ENCODE assay signal across 13 mouse cellular contexts in the genomic region with DNA sequence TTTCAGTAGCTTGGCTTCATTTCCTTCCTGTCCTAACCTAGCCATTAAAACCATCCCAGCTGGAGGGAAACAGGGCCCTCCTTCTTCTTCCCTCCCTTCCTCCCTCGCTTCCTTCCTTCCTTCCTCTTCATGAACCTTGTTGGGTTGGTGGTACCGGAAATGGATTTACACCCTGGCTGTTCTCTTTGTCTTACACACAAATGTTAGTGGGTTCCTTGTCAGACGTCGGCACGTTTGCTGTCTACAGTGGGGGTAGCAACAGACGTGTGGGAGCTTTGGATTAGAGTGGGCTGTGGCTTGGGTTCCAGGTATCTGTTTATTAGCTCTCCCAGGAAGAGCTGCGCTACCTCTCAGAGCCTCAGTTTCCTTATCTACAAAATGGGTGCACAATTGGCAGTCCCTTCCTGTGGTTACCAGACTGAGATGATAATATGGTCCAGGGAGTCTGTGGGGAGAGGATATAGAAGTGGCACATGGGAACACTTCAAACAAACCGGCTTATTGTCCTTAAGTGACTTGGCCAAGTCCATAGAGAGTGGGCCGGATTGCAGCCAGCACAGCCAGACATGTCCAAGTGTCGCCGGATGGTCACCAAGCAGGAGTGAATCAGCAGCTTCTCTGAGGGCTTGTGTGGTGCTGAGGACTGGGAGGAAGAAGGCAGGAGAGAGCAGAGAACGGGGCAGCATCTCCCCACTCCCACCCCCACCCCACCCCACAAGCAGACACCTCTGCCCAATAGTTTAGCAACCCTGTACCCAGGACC. TPM values are rescaled to one million over a fixed set of nuclear protein-coding genes. Genes with fewer than 3 reads are reported as not detected.
DNase-seq lines count a peak whose midpoint lies in the region; ATAC-seq lines count a peak whose summit lies in the region.
"Had no signal": no experiment of that assay in that cellular context is flagged by ENCODE, and none has a peak within 500 bp of the region (broad histone marks: within the 10 kb centered on the region; RNA-seq: fewer than 3 reads in every experiment).

No protein-coding gene starts in this region.

- peak overlapping the region; percentile 58 for H3K4me2 ChIP-seq in hindbrain, embryonic 16.5 days (ENCODE audit: low read length)
- no peak overlapping the region for H3K4me2 ChIP-seq in hindbrain, embryonic 11.5 days (replicated peaks; ENCODE audit: low read depth, low read length)
- H3K4me2 ChIP-seq in midbrain, embryonic 11.5 days = no peak overlapping the region
- no peak overlapping the region; the same call in 1 of the 2 replicates for H3K4me2 ChIP-seq in midbrain, embryonic 15.5 days
- H3K4me2 ChIP-seq in limb, embryonic 12.5 days = peak overlapping the region; percentile 76
- H3K4me2 ChIP-seq in stomach, embryonic 15.5 days = peak overlapping the region; percentile 68

- no peak overlapping the region for H3K9ac ChIP-seq in hindbrain, embryonic 16.5 days (ENCODE audit: low read depth, low read length)
- no peak overlapping the region for H3K9ac ChIP-seq in hindbrain, embryonic 11.5 days (ENCODE audit: low read depth, low read length)
- H3K9ac ChIP-seq in midbrain, embryonic 11.5 days (ENCODE audit: low read length) = no peak overlapping the region
- H3K9ac ChIP-seq in midbrain, embryonic 15.5 days = no peak overlapping the region
- no peak overlapping the region for H3K9ac ChIP-seq in limb, embryonic 12.5 days (replicated peaks)
- H3K9ac ChIP-seq in stomach, embryonic 15.5 days = no peak overlapping the region

- DNase-seq in hindbrain, embryonic 11.5 days (ENCODE audit: low spot score) = no peak
- peak; percentile 49 for DNase-seq in midbrain, embryonic 11.5 days (ENCODE audit: low spot score, missing footprints)
- no peak for DNase-seq in spleen, postnatal 36 days (ENCODE audit: low spot score in 2 of 2)
- DNase-seq: layer of hippocampus, adult 9-11 months; thymus, adult 2 months had no signal

- no peak for ATAC-seq in hindbrain, embryonic 16.5 days
- no peak for ATAC-seq in hindbrain, embryonic 11.5 days (ENCODE audit: low FRiP score)
- ATAC-seq in midbrain, embryonic 11.5 days (ENCODE audit: low FRiP score) = no peak
- ATAC-seq in midbrain, embryonic 15.5 days (replicated peaks) = no peak
- ATAC-seq in limb, embryonic 12.5 days (ENCODE audit: insufficient number of reproducible peaks, insufficient read depth, low FRiP score, low TSS enrichment, low read depth) = no peak
- ATAC-seq in stomach, embryonic 15.5 days (ENCODE audit: insufficient read depth, low FRiP score, low read depth) = no peak
- ATAC-seq in erythroid progenitor cell, adult 5-6 weeks (replicated peaks; ENCODE audit: low FRiP score, poor library complexity, severe bottlenecking) = no peak

- H3K36me3 ChIP-seq in hindbrain, embryonic 16.5 days (ENCODE audit: control insufficient read depth, insufficient read depth, low read length) = no peaks in the 10 kb centered on the region
- no peaks in the 10 kb centered on the region for H3K36me3 ChIP-seq in hindbrain, embryonic 11.5 days (ENCODE audit: control insufficient read depth, insufficient read depth, low read length)
- H3K36me3 ChIP-seq in midbrain, embryonic 11.5 days (ENCODE audit: control insufficient read depth, insufficient read depth, low read length) = no peaks in the 10 kb centered on the region
- no peaks in the 10 kb centered on the region for H3K36me3 ChIP-seq in midbrain, embryonic 15.5 days (replicated peaks)
- H3K36me3 ChIP-seq in limb, embryonic 12.5 days = no peaks in the 10 kb centered on the region
- H3K36me3 ChIP-seq in stomach, embryonic 15.5 days = no peaks in the 10 kb centered on the region

- 85% methylated on average over 11 of the region's 12 CpGs for WGBS in hindbrain, embryonic 16.5 days
- 85% methylated on average over 12 of the region's 12 CpGs for WGBS in hindbrain, embryonic 11.5 days
- WGBS in midbrain, embryonic 11.5 days = 86% methylated on average over 12 of the region's 12 CpGs
- WGBS in midbrain, embryonic 15.5 days = 83% methylated on average over 12 of the region's 12 CpGs
- WGBS in limb, embryonic 12.5 days = 81% methylated on average over 12 of the region's 12 CpGs
- 80% methylated on average over 12 of the region's 12 CpGs for WGBS in stomach, embryonic 15.5 days

- H3K9me3 ChIP-seq in hindbrain, embryonic 16.5 days (ENCODE audit: control insufficient read depth, low read length) = no peaks in the 10 kb centered on the region
- H3K9me3 ChIP-seq in hindbrain, embryonic 11.5 days (ENCODE audit: control insufficient read depth, low read length) = no peaks in the 10 kb centered on the region
- H3K9me3 ChIP-seq in midbrain, embryonic 11.5 days (ENCODE audit: control insufficient read depth, low read length) = no peaks in the 10 kb centered on the region
- H3K9me3 ChIP-seq in midbrain, embryonic 15.5 days = no peaks in the 10 kb centered on the region
- H3K9me3 ChIP-seq in limb, embryonic 12.5 days = no peaks in the 10 kb centered on the region
- no peaks in the 10 kb centered on the region for H3K9me3 ChIP-seq in stomach, embryonic 15.5 days
- H3K9me3 ChIP-seq: forebrain, embryonic 13.5 days had no signal

- H3K27me3 ChIP-seq in hindbrain, embryonic 16.5 days (replicated peaks; ENCODE audit: control insufficient read depth, insufficient read depth, low read length) = peaks cover 3% of the 10 kb centered on the region
- H3K27me3 ChIP-seq in hindbrain, embryonic 11.5 days (ENCODE audit: control insufficient read depth, insufficient read depth, low read length) = peaks cover 7% of the 10 kb centered on the region
- H3K27me3 ChIP-seq in midbrain, embryonic 11.5 days (ENCODE audit: control insufficient read depth, insufficient read depth, low read length) = peaks cover 2% of the 10 kb centered on the region
- peaks cover 15% of the 10 kb centered on the region; the same call in 1 of the 2 replicates for H3K27me3 ChIP-seq in midbrain, embryonic 15.5 days (replicated peaks)
- H3K27me3 ChIP-seq in limb, embryonic 12.5 days = peaks cover 36% of the 10 kb centered on the region
- H3K27me3 ChIP-seq in stomach, embryonic 15.5 days (replicated peaks) = no peaks in the 10 kb centered on the region

- H3K27ac ChIP-seq in hindbrain, embryonic 16.5 days (ENCODE audit: low read depth, low read length) = no peak overlapping the region
- H3K27ac ChIP-seq in hindbrain, embryonic 11.5 days (ENCODE audit: low read depth, low read length) = no peak overlapping the region
- no peak overlapping the region for H3K27ac ChIP-seq in midbrain, embryonic 11.5 days (ENCODE audit: low read depth, low read length)
- H3K27ac ChIP-seq in midbrain, embryonic 15.5 days = no peak overlapping the region
- H3K27ac ChIP-seq in limb, embryonic 12.5 days = no peak overlapping the region
- H3K27ac ChIP-seq in stomach, embryonic 15.5 days = peak overlapping the region; percentile 6; the same call in 1 of the 2 replicates
- H3K27ac ChIP-seq: forebrain, embryonic 13.5 days had no signal

- H3K4me3 ChIP-seq in hindbrain, embryonic 16.5 days (ENCODE audit: low read length) = no peak overlapping the region
- H3K4me3 ChIP-seq in hindbrain, embryonic 11.5 days (ENCODE audit: low read depth, low read length) = no peak overlapping the region
- H3K4me3 ChIP-seq in midbrain, embryonic 11.5 days (ENCODE audit: low read depth, low read length) = no peak overlapping the region
- H3K4me3 ChIP-seq in midbrain, embryonic 15.5 days = no peak overlapping the region
- no peak overlapping the region for H3K4me3 ChIP-seq in limb, embryonic 12.5 days (replicated peaks)
- H3K4me3 ChIP-seq in stomach, embryonic 15.5 days (replicated peaks) = no peak overlapping the region

- peaks cover 8% of the 10 kb centered on the region for H3K4me1 ChIP-seq in hindbrain, embryonic 16.5 days (ENCODE audit: control insufficient read depth, insufficient read depth, low read depth, low read length)
- no peaks in the 10 kb centered on the region for H3K4me1 ChIP-seq in hindbrain, embryonic 11.5 days (replicated peaks; ENCODE audit: control insufficient read depth, insufficient read depth, low read length)
- H3K4me1 ChIP-seq in midbrain, embryonic 11.5 days (ENCODE audit: control insufficient read depth, insufficient read depth, low read length) = peaks cover 7% of the 10 kb centered on the region
- peaks cover 9% of the 10 kb centered on the region for H3K4me1 ChIP-seq in midbrain, embryonic 15.5 days
- H3K4me1 ChIP-seq in limb, embryonic 12.5 days (replicated peaks) = peaks cover 11% of the 10 kb centered on the region; the same call in 1 of the 2 replicates
- peaks cover 13% of the 10 kb centered on the region; the same call in 1 of the 2 replicates for H3K4me1 ChIP-seq in stomach, embryonic 15.5 days

RNA-seq across cellular contexts. Expression of a gene that starts 0.9 kb away (rescaled TPM):
- 7.9 and 8.1 TPM in 2 replicates for polyA plus RNA-seq in hindbrain, embryonic 16.5 days (2015; fragmentation: Nextera tagmentation; extraction: Ambion mirVana)
- polyA plus RNA-seq in hindbrain, embryonic 11.5 days (2014; fragmentation: Nextera tagmentation; extraction: Ambion mirVana) = 3.0 and 3.9 TPM in 2 replicates
- polyA plus RNA-seq in midbrain, embryonic 11.5 days (2014; fragmentation: Nextera tagmentation; extraction: Ambion mirVana) = 1.7 and 2.0 TPM in 2 replicates
- polyA plus RNA-seq in midbrain, embryonic 15.5 days (2015; fragmentation: Nextera tagmentation; extraction: Ambion mirVana) = 4.4 and 4.6 TPM in 2 replicates
- polyA plus RNA-seq in limb, embryonic 12.5 days (2016; fragmentation: Nextera tagmentation; extraction: Ambion mirVana) = 4.0 and 4.2 TPM in 2 replicates
- 14.5 and 19.3 TPM in 2 replicates for polyA plus RNA-seq in stomach, embryonic 15.5 days (2015; fragmentation: Nextera tagmentation; extraction: Ambion mirVana)
- total RNA-seq in erythroid progenitor cell, adult 5-6 weeks (2015; ENCODE audit: low replicate concordance) = not detected in 2 replicates
- total RNA-seq in erythroid progenitor cell, adult 5-6 weeks (2017; ENCODE audit: low replicate concordance) = not detected in 2 replicates
- total RNA-seq: monocyte, adult 5-6 weeks had no signal

RNA-seq across cellular contexts. Expression of a gene that starts 27.6 kb away (rescaled TPM):
- 16.6 and 17.3 TPM in 2 replicates for polyA plus RNA-seq in hindbrain, embryonic 16.5 days (2015; fragmentation: Nextera tagmentation; extraction: Ambion mirVana)
- 0.11 TPM in 1 of 2 replicates, not detected in the other for polyA plus RNA-seq in hindbrain, embryonic 11.5 days (2014; fragmentation: Nextera tagmentation; extraction: Ambion mirVana)
- polyA plus RNA-seq in midbrain, embryonic 11.5 days (2014; fragmentation: Nextera tagmentation; extraction: Ambion mirVana) = 0.14 TPM in 1 of 2 replicates, not detected in the other
- 9.1 and 11.1 TPM in 2 replicates for polyA plus RNA-seq in midbrain, embryonic 15.5 days (2015; fragmentation: Nextera tagmentation; extraction: Ambion mirVana)
- polyA plus RNA-seq in limb, embryonic 12.5 days (2016; fragmentation: Nextera tagmentation; extraction: Ambion mirVana) = not detected in 2 replicates
- 0.31 TPM in 1 of 2 replicates, not detected in the other for polyA plus RNA-seq in stomach, embryonic 15.5 days (2015; fragmentation: Nextera tagmentation; extraction: Ambion mirVana)
- not detected in 2 replicates for total RNA-seq in erythroid progenitor cell, adult 5-6 weeks (2015; ENCODE audit: low replicate concordance)
- not detected in 2 replicates for total RNA-seq in erythroid progenitor cell, adult 5-6 weeks (2017; ENCODE audit: low replicate concordance)
- total RNA-seq: heart, postnatal 14 days; monocyte, adult 5-6 weeks had no signal
- polyA plus RNA-seq: thymus, adult 2 months had no signal

RNA-seq across cellular contexts. Expression of a gene that starts 42.6 kb away (rescaled TPM):
- polyA plus RNA-seq in hindbrain, embryonic 16.5 days (2015; fragmentation: Nextera tagmentation; extraction: Ambion mirVana) = 100 and 108 TPM in 2 replicates
- polyA plus RNA-seq in hindbrain, embryonic 11.5 days (2014; fragmentation: Nextera tagmentation; extraction: Ambion mirVana) = 19.9 and 24.5 TPM in 2 replicates
- polyA plus RNA-seq in midbrain, embryonic 11.5 days (2014; fragmentation: Nextera tagmentation; extraction: Ambion mirVana) = 21.6 and 22.4 TPM in 2 replicates
- 105 and 113 TPM in 2 replicates for polyA plus RNA-seq in midbrain, embryonic 15.5 days (2015; fragmentation: Nextera tagmentation; extraction: Ambion mirVana)
- polyA plus RNA-seq in limb, embryonic 12.5 days (2016; fragmentation: Nextera tagmentation; extraction: Ambion mirVana) = 55.8 and 57.4 TPM in 2 replicates
- 41.4 and 43.8 TPM in 2 replicates for polyA plus RNA-seq in stomach, embryonic 15.5 days (2015; fragmentation: Nextera tagmentation; extraction: Ambion mirVana)
- total RNA-seq in erythroid progenitor cell, adult 5-6 weeks (2015; ENCODE audit: low replicate concordance) = 20.2 and 26.8 TPM in 2 replicates
- 20.8 and 36.6 TPM in 2 replicates for total RNA-seq in erythroid progenitor cell, adult 5-6 weeks (2017; ENCODE audit: low replicate concordance)

Comparison
In these comparisons a context has a peak if more than half of its experiments do, and no peak if none do; other contexts are left out.
1. H3K4me2 ChIP-seq: peak in hindbrain, embryonic 16.5 days (single experiment), limb, embryonic 12.5 days (single experiment) and stomach, embryonic 15.5 days (single experiment); none in hindbrain, embryonic 11.5 days (single experiment), midbrain, embryonic 11.5 days (single experiment) and midbrain, embryonic 15.5 days (single experiment).